Mouse (Mus musculus) lung, embryonic 16.5 days (tissue): Measurements from ENCODE around the gene Rbms1. TPM values are rescaled to one million over a fixed set of nuclear protein-coding genes. Genes with fewer than 3 reads are reported as not detected.

ENCODE experiments used
- ATAC-seq: fragments of 200-750 bp; cut with Nextera tagmentation; 2 replicates; pipeline ENCODE4 v1.8.0; 2017; ENCODE audit warnings: low read depth, mild to moderate bottlenecking, moderate library complexity
- H3K27ac ChIP-seq: fragments of 300-500 bp; sonication (generic); 2 replicates; pipeline ENCODE4 v1.5.1; 2014; ENCODE audit warnings: mild to moderate bottlenecking, control low read depth, low read length
- H3K27me3 ChIP-seq: fragments of 300-500 bp; sonication (generic); 2 replicates; pipeline ENCODE4 v1.6.1; 2014; ENCODE audit warnings: low read depth, low read length, mixed read lengths; ENCODE audit not compliant: control insufficient read depth, insufficient read depth
- H3K36me3 ChIP-seq: fragments of 300-500 bp; sonication (generic); 2 replicates; pipeline ENCODE4 v1.6.1; 2014; ENCODE audit warnings: low read length; ENCODE audit not compliant: control insufficient read depth, insufficient read depth
- H3K4me1 ChIP-seq: fragments of 300-500 bp; sonication (generic); replicated peaks from 2 replicates; pipeline ENCODE4 v1.6.1; 2014; ENCODE audit warnings: low read length, mixed read lengths; ENCODE audit not compliant: control insufficient read depth, insufficient read depth
- H3K4me2 ChIP-seq: fragments of 300-500 bp; sonication (generic); 2 replicates; pipeline ENCODE4 v1.6.1; 2014; ENCODE audit warnings: low read depth, low read length, control low read depth
- H3K4me3 ChIP-seq: fragments of 300-500 bp; sonication (generic); 2 replicates; pipeline ENCODE4 v1.5.1; 2014; ENCODE audit warnings: mild to moderate bottlenecking, low read length, control low read depth
- H3K9ac ChIP-seq: fragments of 300-500 bp; sonication (generic); 2 replicates; pipeline ENCODE4 v1.6.1; 2014; ENCODE audit warnings: low read length, control low read depth
- H3K9me3 ChIP-seq: fragments of 300-500 bp; sonication (generic); 2 replicates; pipeline ENCODE4 v1.6.1; 2016; ENCODE audit warnings: low read length; ENCODE audit not compliant: control insufficient read depth
- WGBS: fragments of 180-500 bp; shearing (Covaris S2); extraction: QIAGEN DNeasy Blood & Tissue Kit; methylation state at CpG from one replicate; pipeline ENCODE4 v1.1.7; 2014; 5-methylcytosine and 5-hydroxymethylcytosine counted together
- polyA plus RNA-seq: library from polyadenylated mRNA; unstranded; fragments of >200 nt; fragmentation: Nextera tagmentation; extraction: Ambion mirVana; gene quantifications from 2 replicates; pipeline ENCODE4 v1.2.1, GENCODE M21; 2015

The Rbms1 gene
- polyA plus RNA-seq: 129 and 130 TPM in 2 replicates

DNA sequence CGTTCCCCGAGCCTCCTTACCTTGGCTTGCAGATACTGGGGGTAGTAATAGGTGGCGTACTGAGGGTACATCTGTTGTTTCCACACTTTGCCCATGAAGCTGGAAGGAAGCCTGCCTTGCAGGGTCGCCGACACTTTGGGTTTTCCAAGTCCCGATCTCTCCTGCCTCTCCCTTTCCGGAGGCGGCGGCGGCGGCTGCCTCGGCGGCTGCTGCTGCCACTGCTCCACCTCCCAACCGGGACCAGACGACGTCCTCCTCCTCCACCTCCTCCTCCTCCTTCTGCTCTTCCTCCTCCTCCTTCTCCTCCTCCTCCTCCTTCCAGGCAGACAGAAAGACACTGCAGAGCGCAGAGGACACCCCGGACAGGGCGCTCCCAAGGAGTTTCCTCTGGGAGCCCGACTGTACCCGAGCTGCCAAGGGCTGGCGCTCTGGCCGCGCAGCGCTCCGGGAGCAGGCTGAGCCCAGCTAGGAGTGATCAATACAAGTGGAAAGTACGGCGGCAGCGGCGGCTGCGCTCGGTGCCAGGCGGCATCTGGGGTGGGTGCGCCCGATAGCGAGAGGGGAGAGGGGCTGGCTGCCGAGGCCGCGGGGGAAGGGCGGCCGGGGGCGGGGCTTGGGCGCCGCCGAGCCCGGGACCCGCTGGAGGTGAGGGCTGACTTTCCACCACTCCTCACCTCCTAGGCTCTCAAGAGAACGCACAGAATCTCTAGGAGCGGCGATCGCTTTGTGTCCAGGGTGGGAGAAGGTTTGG is at the start of gene Rbms1:
TSS of gene Rbms1 (minus strand) at position 522 of the 751 bp plus-strand sequence.
- peak within 1 kb of the TSS; percentile 91 for H3K9ac ChIP-seq
- WGBS: under 1% methylated on average over 41 of the region's 51 CpGs

DNA sequence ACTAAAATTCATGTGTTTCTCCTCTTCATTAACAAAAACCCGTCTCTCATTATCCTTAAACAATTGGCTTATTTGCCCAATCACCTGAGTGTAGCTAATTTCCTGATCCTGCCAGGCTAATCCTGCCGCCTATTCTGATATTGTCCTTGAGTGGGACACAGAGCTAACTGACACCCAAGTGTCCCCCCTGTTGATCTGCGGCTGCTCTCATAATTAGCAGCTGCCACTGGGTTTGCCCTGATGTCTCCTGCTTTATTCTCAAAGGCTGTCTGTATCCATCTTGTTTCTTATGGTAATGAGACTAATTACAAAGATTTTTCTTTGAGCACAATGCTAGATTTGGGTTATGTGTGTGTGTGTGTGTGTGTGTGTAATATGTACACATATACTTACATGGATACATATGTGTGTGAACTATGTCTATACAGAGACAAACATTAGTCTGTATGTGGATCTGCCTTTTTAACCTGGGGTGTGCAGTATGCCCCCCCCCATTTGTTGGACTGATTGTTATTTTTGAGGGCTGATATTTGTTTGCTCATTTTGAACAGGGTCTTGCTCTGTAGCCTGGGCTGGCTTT is 49.3 kb upstream of the Rbms1 start:
- Histone ChIP-seq H3K4me1 (no peaks in the 10 kb centered on the region), H3K4me2 (no peak overlapping the region), H3K36me3 (no peaks in the 10 kb centered on the region), H3K9ac (no peak overlapping the region), H3K4me3 (no peak overlapping the region), H3K27me3 (no peaks in the 10 kb centered on the region), H3K27ac (no peak overlapping the region), H3K9me3 (peaks cover 2% of the 10 kb centered on the region; the same call in 1 of the 2 replicates)
- ATAC-seq: no peak
- 77% methylated on average over 3 of the region's 3 CpGs for WGBS

More for the DNA sequence above, at the start of gene Rbms1:
- Histone ChIP-seq H3K36me3 (no peaks in the 10 kb centered on the region), H3K4me2 (peak within 1 kb of the TSS; percentile 61), H3K4me3 (peak within 1 kb of the TSS; percentile 97), H3K27ac (peak within 1 kb of the TSS; percentile 100), H3K4me1 (peaks cover 8% of the 10 kb centered on the region; the same call in 1 of the 2 replicates), H3K9me3 (no peaks in the 10 kb centered on the region), H3K27me3 (no peaks in the 10 kb centered on the region)
- ATAC-seq: peak; percentile 80

DNA sequence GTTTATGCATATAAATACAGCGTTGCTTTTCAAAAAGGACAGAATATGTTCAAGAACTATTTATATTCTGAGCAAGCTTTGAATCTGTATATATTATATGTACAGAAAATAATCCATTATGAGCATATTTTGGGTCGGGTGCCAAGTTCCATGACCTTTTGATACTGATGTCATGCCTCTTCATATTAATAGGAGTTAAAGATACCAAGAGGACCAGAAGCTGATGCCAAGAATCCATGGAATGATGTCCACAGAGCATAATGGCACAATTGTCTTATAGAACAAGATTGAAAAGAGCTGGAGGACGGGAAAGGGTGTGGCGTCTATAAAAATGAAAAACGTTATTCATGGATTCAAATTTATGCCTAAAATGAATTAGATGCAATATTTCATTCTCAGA is 23.3 kb upstream of the Rbms1 start:
- Histone ChIP-seq H3K4me3 (no peak overlapping the region), H3K4me1 (no peaks in the 10 kb centered on the region), H3K27ac (no peak overlapping the region), H3K9ac (no peak overlapping the region), H3K27me3 (no peaks in the 10 kb centered on the region), H3K9me3 (no peaks in the 10 kb centered on the region), H3K36me3 (no peaks in the 10 kb centered on the region), H3K4me2 (no peak overlapping the region)
- 44% methylated on average over 5 of the region's 5 CpGs for WGBS
- ATAC-seq: no peak

DNA sequence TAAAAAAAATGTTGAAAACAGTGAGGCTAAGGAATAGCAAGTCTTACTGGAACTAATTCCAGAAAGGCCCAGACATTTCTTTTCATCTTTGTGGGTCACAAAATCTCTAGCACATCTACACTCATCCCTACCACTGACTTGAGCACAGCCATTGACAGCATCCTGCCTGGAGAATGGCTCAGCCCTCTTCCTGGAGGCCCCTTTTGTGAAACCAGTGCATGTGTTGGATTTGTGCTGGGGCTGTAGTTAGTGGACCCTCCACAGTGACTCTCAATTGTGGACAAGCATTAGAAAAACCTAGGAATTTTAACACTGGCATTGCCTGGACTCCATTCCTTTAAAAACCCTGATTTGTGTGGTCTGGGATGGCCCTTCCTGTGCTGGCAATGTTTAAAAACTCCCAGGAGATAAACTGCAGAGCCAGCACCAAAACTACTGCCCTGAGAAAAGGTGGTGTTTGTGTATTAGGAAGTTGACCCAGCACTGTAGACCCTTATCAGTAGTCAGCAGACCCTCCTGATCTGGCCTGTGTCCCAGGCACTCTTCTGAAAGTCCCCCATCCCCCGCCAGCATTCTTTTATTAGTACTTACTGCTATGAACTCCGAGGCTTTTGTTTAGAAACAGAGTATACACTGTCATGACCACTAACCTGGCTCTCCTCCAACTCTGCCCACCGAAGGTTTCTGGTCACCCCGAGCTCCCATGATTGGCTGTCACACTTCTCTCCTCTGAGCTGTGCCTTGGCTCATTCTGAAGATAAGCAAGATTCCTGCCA is 15.7 kb upstream of the Rbms1 start:
- Histone ChIP-seq H3K4me1 (peaks cover 10% of the 10 kb centered on the region), H3K27ac (peak overlapping the region; percentile 81), H3K4me3 (no peak overlapping the region), H3K4me2 (no peak overlapping the region), H3K9ac (no peak overlapping the region), H3K36me3 (no peaks in the 10 kb centered on the region), H3K9me3 (no peaks in the 10 kb centered on the region), H3K27me3 (no peaks in the 10 kb centered on the region)
- peak; percentile 95 for ATAC-seq
- WGBS: 6% methylated on average over 4 of the region's 4 CpGs

DNA sequence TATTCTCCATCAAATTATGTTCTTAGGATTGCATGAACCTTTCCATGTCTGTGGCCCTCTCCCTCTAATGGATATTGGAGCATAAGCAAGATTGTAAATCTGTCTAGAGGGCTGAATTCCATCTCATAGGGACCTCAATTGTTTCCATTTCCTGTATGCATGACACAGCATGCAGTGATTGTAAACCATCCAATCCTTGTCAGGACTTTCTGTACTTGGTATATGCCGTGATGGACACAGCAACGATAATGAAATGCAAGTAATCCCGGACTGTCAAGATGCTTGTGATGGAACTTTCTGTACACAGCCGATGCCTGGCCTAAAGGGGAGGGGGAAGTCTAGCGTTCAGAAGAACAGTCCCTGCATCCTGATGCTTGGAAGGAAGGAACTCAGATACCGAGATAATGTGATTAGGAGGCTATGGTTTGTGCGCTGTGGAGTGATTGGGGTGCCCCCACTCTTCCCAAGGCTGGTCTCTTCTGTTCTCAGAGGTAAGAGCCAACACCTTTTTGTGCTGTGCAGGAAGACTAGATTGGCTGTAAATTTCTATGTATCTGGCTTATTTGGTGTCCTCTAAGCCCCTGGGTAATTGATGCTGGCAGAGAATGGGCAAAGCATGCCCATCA is 9.3 kb upstream of the Rbms1 start:
- no peak overlapping the region for H3K27ac ChIP-seq
- H3K9me3 ChIP-seq: no peaks in the 10 kb centered on the region
- WGBS: 68% methylated on average over 7 of the region's 7 CpGs
- H3K4me2 ChIP-seq: no peak overlapping the region
- no peaks in the 10 kb centered on the region for H3K36me3 ChIP-seq
- no peaks in the 10 kb centered on the region for H3K4me1 ChIP-seq
- no peaks in the 10 kb centered on the region for H3K27me3 ChIP-seq
- no peak for ATAC-seq
- no peak overlapping the region for H3K9ac ChIP-seq
- H3K4me3 ChIP-seq: no peak overlapping the region

DNA sequence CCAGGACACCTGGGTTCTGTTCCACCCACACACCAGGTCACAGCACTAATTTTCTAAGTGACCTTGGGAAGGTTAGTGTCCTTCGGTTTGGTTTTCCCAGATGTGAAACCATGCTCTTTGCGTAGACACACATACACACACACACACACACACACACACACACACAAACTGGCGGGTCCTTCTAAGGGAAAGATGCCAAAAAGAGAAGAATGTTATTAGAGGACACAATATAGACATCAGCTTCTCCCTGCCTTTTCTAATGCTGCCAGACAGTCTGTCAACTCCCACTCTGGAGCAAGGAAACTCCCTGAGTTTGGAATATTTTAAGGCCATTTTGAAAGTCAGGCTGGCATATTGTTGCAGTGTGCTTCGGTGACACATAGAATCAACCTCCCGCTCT is 624 bp upstream of the Rbms1 start:
- peak overlapping the region; percentile 61 for H3K4me2 ChIP-seq
- H3K9ac ChIP-seq: peak overlapping the region; percentile 91
- no peaks in the 10 kb centered on the region for H3K27me3 ChIP-seq
- H3K36me3 ChIP-seq: no peaks in the 10 kb centered on the region
- peak overlapping the region; percentile 97 for H3K4me3 ChIP-seq
- 13% methylated on average over 5 of the region's 5 CpGs for WGBS
- peak; percentile 3; the same call in 1 of the 2 replicates for ATAC-seq
- peaks cover 8% of the 10 kb centered on the region; the same call in 1 of the 2 replicates for H3K4me1 ChIP-seq
- H3K27ac ChIP-seq: peak overlapping the region; percentile 100
- H3K9me3 ChIP-seq: no peaks in the 10 kb centered on the region

DNA sequence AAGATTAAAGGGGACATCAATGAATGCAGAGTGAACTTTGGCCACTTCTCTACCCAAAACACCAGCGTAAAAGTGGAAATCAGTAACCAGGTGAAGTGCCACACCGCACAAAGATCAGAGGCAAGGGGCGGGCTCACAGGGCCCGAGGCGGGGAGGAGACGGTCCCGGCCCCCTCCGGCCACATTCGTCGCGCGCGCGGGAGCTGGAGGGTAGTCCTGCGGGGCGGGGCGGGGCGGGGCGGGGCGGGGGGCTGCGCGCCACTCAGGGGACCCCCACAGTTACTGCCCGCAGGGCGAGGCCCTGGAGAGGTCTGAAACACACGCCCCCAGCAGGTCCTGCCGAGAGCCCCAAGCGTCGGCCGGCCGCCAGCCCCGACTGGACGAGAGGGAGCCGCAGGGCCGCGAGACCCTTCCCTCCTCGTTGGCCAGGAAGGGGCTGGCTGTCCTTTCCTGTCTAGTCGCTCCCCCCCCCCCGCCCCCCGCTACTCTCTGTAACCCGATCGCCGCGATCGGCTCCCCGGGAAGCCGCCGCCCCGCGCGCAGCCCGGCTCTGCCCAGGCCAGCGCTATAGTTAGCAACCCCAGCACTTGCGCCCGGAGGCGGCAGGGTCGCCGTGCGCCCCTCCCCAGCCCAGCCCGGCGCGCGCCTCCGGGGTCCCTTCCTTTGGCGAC is 856 bp downstream of the Rbms1 start:
- Histone ChIP-seq H3K4me2 (peak overlapping the region; percentile 61), H3K36me3 (no peaks in the 10 kb centered on the region), H3K4me3 (peak overlapping the region; percentile 97), H3K4me1 (peaks cover 10% of the 10 kb centered on the region; the same call in 1 of the 2 replicates), H3K27ac (peak overlapping the region; percentile 100), H3K27me3 (no peaks in the 10 kb centered on the region), H3K9ac (peak overlapping the region; percentile 91), H3K9me3 (no peaks in the 10 kb centered on the region)
- peak; percentile 91 for ATAC-seq
- WGBS: under 1% methylated on average over 58 of the region's 64 CpGs

DNA sequence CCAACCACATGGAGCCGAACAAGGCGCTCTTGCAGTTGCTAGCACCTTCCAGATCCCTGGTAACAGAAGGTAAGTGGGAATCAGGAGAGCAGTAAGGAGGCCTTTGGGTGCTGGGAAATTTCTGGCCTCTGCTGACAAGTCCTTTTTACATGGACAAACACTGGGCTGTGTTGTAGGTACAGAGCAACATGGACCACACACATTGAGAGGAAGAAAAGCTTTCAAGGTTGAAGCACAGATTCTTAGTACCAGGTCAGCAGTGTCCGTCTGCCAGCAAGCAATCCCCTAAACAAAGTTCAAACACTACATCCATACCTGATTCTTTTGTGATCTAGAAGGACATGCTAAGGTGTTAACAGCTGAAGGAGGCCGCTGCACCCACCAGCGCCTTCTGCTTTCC is 1.7 kb downstream of the Rbms1 start:
- peaks cover 10% of the 10 kb centered on the region; the same call in 1 of the 2 replicates for H3K4me1 ChIP-seq

More for the DNA sequence above, 1.7 kb downstream of the Rbms1 start:
- Histone ChIP-seq H3K4me3 (peak overlapping the region; percentile 97), H3K9ac (peak overlapping the region; percentile 91), H3K27me3 (no peaks in the 10 kb centered on the region), H3K27ac (peak overlapping the region; percentile 100), H3K9me3 (no peaks in the 10 kb centered on the region), H3K4me2 (peak overlapping the region; percentile 61), H3K36me3 (no peaks in the 10 kb centered on the region)
- 14% methylated on average over 5 of the region's 5 CpGs for WGBS
- ATAC-seq: no peak
